Mouse (Mus musculus) brain, embryonic 18.5 days (tissue): Measurements from ENCODE around the gene Gfod1.

Experiments used
- DNase-seq: peaks from one replicate; pipeline ENCODE4 v3.0.0-alpha.2; 2012; ENCODE audit warnings: low read depth, low spot score

The Gfod1 gene

GRCm38 (mm10) chr13:43203641-43204040 is 100.3 kb downstream of the Gfod1 start:
- DNase-seq: no peak

- DNase-seq: no peak
These were observed 100.7 kb downstream of the Gfod1 start for GRCm38 (mm10) chr13:43203234-43203633.

GRCm38 (mm10) chr13:43202351-43202750 is 101.6 kb downstream of the Gfod1 start:
- DNase-seq: no peak

- DNase-seq: no peak
These were observed 102.9 kb downstream of the Gfod1 start for GRCm38 (mm10) chr13:43201033-43201432.

GRCm38 (mm10) chr13:43200473-43200872 is 103.5 kb downstream of the Gfod1 start:
- DNase-seq: no peak

GRCm38 (mm10) chr13:43199749-43200148 is 104.2 kb downstream of the Gfod1 start:
- DNase-seq: no peak

- DNase-seq: no peak
These were observed 104.7 kb downstream of the Gfod1 start for GRCm38 (mm10) chr13:43199282-43199681.

- no peak for DNase-seq
These were observed 106.8 kb downstream of the Gfod1 start for GRCm38 (mm10) chr13:43197187-43197586.

- no peak for DNase-seq
These were observed 108.0 kb downstream of the Gfod1 start for GRCm38 (mm10) chr13:43196000-43196399.

- DNase-seq: no peak
These were observed 110.0 kb downstream of the Gfod1 start for GRCm38 (mm10) chr13:43193932-43194331.

- no peak for DNase-seq
These were observed 110.7 kb downstream of the Gfod1 start for GRCm38 (mm10) chr13:43193266-43193665.

GRCm38 (mm10) chr13:43191741-43192192 is 112.2 kb downstream of the Gfod1 start:
- no peak for DNase-seq

GRCm38 (mm10) chr13:43191290-43191689 is 112.7 kb downstream of the Gfod1 start:
- DNase-seq: no peak

- no peak for DNase-seq
These were observed 116.2 kb downstream of the Gfod1 start for GRCm38 (mm10) chr13:43187736-43188135.

GRCm38 (mm10) chr13:43183248-43184055 is 120.5 kb downstream of the Gfod1 start:
- DNase-seq: no peak

GRCm38 (mm10) chr13:43182465-43183201 is 121.3 kb downstream of the Gfod1 start:
- peak; percentile 67 for DNase-seq

GRCm38 (mm10) chr13:43181104-43181503 is 122.9 kb downstream of the Gfod1 start:
- no peak for DNase-seq

GRCm38 (mm10) chr13:43177317-43177716 is 126.7 kb downstream of the Gfod1 start:
- DNase-seq: no peak

GRCm38 (mm10) chr13:43176676-43177075 is 127.3 kb downstream of the Gfod1 start:
- no peak for DNase-seq

GRCm38 (mm10) chr13:43173262-43173661 is 130.7 kb downstream of the Gfod1 start:
- DNase-seq: peak; percentile 22

- DNase-seq: no peak
These were observed 131.8 kb downstream of the Gfod1 start for GRCm38 (mm10) chr13:43172036-43172713.

GRCm38 (mm10) chr13:43171020-43171710 is 132.8 kb downstream of the Gfod1 start, which contains the start of gene Tbc1d7:
Gene Tbc1d7 (minus strand): TSS chr13:43171501.
- DNase-seq: peak; percentile 91
